Mouse (Mus musculus) cerebellum, adult 8-10 months (tissue): Measurements from ENCODE around the gene Spint1.

Source experiments
- DNase-seq: peaks from one replicate; pipeline ENCODE4 v3.0.0; 2022

Gene Spint1

GRCm38 (mm10) chr2:119237210-119237870, at the start of gene Spint1:
TSS of gene Spint1 (plus strand) at chr2:119237362.
- no peak for DNase-seq

GRCm38 (mm10) chr2:119189029-119189710, 48.0 kb upstream of the Spint1 start:
- DNase-seq = peak; percentile 93

GRCm38 (mm10) chr2:119190969-119191368, 46.2 kb upstream of the Spint1 start:
- DNase-seq = no peak

GRCm38 (mm10) chr2:119194140-119194539, 43.0 kb upstream of the Spint1 start:
- DNase-seq = no peak

- DNase-seq = no peak
Observed at GRCm38 (mm10) chr2:119196316-119197108, 40.6 kb upstream of the Spint1 start.

GRCm38 (mm10) chr2:119197493-119197892, 39.7 kb upstream of the Spint1 start:
- DNase-seq = no peak

GRCm38 (mm10) chr2:119198049-119198448, 39.1 kb upstream of the Spint1 start:
- no peak for DNase-seq

GRCm38 (mm10) chr2:119198934-119199333, 38.2 kb upstream of the Spint1 start:
- no peak for DNase-seq

GRCm38 (mm10) chr2:119202914-119203453, 34.2 kb upstream of the Spint1 start:
- DNase-seq = no peak

GRCm38 (mm10) chr2:119203871-119204460, 33.2 kb upstream of the Spint1 start:
- no peak for DNase-seq

GRCm38 (mm10) chr2:119207961-119208343, 29.2 kb upstream of the Spint1 start:
- DNase-seq = no peak

- peak; percentile 93 for DNase-seq
Observed at GRCm38 (mm10) chr2:119208344-119209175, 28.6 kb upstream of the Spint1 start, which contains the start of the genes Zfyve19 and Dnajc17. TSS of gene Zfyve19 (plus strand) at chr2:119208617. TSS of gene Dnajc17 (minus strand) at chr2:119208795.

- DNase-seq = no peak
Observed at GRCm38 (mm10) chr2:119209176-119209507, 28.0 kb upstream of the Spint1 start.

- DNase-seq = no peak
Observed at GRCm38 (mm10) chr2:119229775-119230704, 7.1 kb upstream of the Spint1 start, which contains the start of gene Ppp1r14d. TSS of gene Ppp1r14d (minus strand) at chr2:119229906.

GRCm38 (mm10) chr2:119236682-119237209, 416 bp upstream of the Spint1 start:
- no peak for DNase-seq

GRCm38 (mm10) chr2:119237871-119238220, 684 bp downstream of the Spint1 start:
- DNase-seq = no peak

- DNase-seq = no peak
Observed at GRCm38 (mm10) chr2:119238671-119239070, 1.5 kb downstream of the Spint1 start.

- no peak for DNase-seq
Observed at GRCm38 (mm10) chr2:119240075-119240818, 3.1 kb downstream of the Spint1 start.

- DNase-seq = no peak
Observed at GRCm38 (mm10) chr2:119240819-119241186, 3.6 kb downstream of the Spint1 start.

- no peak for DNase-seq
Observed at GRCm38 (mm10) chr2:119242548-119242947, 5.4 kb downstream of the Spint1 start.
